Mouse (Mus musculus): ENCODE measurements around the gene Chrm5.
"Not testable (repeated sequence)": the region's sequence is repeated elsewhere in the genome, so short reads cannot be mapped to it uniquely, and the experiment has no call there.

Gene Chrm5

DNA sequence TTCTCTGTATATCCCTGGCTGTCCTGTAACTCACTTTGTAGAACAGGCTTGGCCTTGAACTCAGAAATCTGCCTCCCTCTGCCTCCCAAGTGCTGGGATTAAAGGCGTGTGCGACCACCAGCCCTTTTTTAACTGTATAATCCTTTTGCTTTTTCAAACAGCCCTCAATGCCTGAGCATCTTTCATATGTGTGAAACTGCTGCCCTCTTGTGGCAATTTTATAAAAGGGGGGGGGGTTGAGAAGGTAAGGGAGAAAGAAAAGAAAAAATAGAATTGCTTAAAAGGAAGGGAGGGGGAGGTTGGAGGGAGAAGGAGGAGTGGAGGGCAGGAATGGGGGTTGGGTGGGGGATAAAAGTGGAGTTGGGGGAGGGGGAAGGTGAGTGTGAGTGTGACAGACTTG is 995 bp upstream of the Chrm5 start:
- DNase-seq: peak in 1 of 2 experiments; percentile 38

DNA sequence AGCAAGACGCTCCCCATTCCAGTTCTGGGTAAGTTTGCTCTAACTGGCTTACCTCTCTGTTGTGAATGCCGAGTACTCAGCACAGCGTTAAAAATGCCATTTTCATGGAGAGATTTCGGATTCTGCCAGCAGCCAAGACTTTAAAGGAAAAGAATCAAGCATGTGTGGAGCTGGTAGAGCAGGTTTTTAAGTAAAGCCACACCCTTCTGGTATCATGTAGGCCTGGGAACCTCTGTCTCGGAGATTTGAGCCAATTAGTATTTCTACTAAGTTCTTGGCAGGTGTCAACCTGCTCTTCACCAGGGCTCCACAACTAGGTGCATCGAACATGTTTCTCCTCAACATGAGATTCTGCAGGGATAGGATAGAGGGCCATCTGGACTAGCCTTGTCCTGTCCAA is 4.0 kb downstream of the Chrm5 start:
- DNase-seq: no peak

DNA sequence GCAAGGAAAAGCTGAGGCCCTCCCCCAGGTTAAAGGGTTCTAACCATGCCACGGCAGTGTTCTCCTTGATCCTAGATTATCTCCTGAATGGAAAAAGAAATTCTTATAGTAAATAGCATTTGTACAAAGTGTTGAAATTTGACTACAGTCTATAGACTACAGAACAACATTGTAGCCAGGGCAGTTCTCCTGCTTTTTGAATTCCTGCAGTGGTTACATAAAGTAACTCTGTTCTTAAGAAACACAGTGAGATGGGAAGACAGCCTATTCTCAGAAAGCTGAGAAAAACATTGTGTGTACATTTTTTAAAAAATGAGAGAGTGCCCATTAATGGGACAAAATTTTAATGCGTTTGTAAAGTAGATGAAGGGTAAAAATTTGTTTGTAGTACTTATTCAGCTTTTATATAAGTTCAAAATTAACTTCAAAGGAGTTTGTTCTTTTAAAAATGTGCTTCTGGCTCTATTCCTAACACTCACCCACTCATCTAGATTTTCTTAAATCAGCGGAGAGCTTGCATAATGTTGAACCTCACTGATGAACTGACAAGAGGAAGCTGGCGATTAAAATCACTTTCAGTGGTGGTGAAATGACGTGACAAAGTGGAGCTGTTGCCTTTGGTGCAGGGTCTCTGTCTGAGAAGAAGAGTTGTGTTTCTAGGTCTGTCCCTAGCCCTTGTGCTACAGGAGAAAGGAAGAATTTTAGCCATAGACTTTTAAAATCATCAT is 5.4 kb downstream of the Chrm5 start:
- no peak for DNase-seq

DNA sequence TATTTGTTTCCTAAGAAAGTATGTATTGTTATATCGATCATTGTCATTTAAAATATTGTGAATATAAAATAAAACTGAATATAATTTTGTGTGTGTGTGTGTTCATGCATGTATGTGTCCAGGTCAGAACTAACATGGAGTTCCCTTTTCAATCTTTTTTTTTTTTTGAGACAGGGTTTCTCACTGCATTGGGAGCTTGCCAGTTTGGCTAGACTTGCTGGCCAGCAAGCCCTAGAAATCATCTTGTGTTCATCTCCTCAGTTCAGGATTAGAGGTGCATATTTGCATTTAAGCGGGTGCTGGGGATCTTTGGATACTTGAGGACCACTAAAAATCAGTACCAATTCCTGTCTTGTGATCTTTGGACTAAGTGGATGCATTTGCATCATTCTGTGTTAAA is 8.5 kb downstream of the Chrm5 start:
- DNase-seq: no peak

DNA sequence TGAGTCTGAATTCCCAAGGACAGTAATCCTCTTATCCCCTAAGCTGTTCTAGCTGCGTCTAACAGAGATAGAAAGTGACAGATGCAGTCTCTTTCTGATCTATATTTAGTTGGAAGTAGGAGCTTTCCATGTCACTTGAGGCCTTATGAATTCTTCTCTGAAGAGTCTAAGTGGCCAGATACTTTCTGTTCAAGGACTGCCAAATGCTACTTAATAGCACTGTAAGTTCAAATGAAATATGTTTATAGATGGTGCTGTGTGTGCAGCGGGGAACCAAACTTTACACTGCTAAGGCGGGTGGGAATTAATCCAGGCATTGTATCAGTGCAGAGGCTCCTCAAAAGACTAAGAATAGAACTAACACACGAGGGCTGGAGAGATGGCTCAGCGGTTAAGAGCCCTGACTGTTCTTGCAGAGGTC is 9.6 kb downstream of the Chrm5 start:
- no peak for DNase-seq

DNA sequence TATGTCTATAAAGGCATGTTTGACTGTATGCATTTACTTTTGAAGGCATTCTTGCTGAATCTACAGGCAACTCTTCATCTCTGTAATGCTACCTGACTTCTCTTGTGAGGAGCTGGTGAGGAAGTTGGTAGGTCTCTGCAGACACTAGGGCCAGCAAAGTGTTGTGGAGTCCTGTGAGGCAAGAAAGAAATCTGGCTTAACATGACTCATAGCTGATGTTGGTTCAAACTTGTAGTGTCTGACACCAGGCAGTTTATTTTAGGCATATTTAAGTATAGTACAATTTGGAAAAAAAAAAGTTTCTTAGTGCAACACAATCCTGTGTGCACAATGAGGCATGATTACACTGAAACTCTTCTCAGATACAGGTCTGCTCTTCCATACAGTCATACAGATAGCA is 11.0 kb downstream of the Chrm5 start:
- DNase-seq: no peak

DNA sequence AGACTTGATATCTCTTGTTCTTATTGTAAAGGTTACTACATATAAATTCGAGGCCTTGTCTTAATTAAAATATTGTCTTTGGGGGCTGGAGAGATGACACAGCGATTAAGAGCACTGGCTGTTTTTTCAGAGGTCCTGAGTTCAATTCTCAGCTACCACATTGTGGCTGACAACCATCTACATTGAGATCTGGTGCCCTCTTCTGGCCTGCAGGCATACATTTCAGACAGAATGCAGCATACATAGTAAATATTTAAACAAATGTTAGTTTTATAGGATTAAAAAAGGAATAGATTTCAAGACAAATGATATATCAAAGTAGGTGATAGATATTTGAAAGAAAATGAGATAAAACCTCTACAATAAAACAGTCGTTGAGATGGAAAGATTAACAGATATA is 20.0 kb downstream of the Chrm5 start:
- no peak for DNase-seq

DNA sequence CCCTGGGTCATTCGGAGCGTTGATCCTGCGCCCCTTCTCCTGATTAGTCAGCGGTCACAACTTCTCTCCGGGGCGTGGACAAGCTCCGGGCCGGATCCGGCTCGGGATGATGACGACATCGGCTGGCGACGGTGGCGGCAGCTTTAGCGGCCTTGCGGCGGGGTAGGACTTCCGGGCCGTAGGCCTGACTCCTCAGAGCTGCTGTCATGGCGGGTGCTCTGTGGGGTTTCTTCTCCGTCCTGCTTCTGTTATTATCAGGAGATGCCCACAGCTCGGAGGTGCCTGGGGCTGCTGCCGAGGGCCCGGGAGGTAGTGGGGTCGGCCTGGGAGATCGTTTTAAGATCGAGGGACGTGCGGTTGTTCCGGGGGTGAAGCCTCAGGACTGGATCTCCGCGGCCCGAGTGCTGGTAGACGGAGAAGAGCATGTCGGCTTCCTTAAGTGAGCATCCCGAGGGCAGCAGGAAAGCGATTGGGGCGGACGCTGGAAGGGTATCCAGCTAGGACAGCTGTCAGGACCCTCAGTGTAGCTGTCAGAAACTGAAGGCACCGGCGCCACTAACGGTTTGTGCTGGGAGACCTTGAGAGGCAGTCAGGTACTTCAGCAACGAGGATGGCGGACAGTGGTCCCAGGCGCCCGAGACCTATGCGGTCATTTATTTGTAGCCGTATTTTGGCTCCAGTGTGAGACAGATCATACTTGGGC is 25.6 kb downstream of the Chrm5 start, which contains the start of gene Emc7:
Emc7 (plus strand) TSS at position 136 of the 703 bp plus-strand sequence.
- peak; percentile 97 to 98 for DNase-seq

DNA sequence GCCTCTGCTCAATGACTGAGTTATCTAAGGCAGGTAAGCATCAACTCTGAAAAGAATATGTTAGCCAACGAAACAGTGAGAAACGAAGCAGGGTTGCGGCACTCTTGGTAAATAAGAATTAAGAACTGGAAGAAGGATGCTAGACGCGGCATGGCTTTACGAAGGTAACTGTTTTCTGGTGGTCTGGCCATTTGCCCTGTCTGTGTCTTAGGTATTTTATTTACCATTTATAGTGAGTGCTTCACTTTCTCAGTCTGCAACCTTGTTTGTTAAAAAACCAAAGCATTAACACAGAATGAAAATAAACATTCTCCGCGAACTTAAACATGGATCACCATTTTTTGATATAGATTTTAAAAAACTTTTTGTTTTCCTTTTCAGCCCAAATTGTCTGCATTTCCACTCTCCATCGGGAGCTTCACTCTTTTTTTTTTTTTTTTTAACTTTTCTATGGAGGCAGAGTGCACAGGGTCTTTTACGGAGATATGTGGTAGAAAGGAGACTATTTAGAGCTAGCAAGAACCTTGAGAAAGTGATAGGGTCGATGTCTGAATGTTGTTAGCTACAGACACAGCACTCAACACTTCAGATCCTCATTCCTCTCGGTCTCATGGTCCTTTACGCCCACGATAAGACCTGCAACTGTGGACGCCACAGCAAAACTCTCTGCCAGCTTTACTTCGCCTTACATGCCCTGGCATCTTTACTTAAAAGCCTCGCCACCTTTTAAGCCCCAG is 26.3 kb downstream of the Chrm5 start:
- no peak for DNase-seq

DNA sequence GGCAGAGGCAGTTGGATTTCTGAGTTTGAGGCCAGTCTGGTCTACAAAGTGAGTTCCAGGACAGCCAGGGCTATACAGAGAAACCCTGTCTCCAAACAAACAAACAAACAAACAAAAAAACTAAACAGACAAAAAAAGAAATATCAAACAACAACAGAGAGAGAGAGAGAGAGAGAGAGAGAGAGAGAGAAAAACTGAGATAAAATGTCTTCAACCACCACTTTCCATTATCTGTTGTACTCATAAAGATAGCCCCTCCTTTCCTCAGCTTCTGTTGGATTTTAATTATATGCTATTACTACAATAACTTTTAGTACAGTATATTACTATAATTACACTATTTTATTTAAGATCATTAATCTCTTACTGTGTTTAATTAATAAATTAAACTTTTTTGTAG is 28.1 kb downstream of the Chrm5 start:
- not testable (repeated sequence) for DNase-seq

DNA sequence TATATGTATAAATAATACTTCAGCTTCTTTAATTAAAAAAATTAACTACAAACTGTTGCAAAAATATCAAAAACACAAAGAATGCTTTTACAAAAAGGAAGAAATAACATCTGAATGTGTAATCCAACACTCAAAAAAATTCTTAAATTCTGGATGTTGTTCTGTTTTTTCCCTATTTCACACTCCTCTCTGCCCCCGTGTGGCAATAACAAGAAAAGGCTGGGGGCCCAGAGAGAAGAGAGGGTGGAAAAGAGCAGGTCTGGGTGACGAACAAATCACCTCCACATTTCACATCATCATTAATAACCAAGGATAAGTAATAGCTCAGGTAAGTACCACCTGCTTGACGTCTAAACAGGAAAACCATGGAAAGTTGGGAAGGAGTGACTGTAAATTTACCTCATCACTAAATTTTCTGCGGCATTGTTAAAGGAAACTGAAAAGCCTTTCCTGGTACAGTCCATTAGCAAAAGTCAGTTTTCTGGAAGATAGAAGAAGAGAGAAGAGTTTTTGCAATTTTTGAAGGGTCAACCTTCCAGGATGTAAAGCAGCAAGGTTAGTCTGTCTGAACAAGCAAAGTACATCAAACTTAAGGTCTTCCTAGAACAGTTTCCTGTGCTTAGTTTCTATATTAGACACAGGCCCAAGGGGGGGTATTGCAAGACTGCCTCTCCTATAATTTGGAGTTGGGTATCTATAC is 30.8 kb downstream of the Chrm5 start:
- peak in 1 of 2 experiments; percentile 36 for DNase-seq

DNA sequence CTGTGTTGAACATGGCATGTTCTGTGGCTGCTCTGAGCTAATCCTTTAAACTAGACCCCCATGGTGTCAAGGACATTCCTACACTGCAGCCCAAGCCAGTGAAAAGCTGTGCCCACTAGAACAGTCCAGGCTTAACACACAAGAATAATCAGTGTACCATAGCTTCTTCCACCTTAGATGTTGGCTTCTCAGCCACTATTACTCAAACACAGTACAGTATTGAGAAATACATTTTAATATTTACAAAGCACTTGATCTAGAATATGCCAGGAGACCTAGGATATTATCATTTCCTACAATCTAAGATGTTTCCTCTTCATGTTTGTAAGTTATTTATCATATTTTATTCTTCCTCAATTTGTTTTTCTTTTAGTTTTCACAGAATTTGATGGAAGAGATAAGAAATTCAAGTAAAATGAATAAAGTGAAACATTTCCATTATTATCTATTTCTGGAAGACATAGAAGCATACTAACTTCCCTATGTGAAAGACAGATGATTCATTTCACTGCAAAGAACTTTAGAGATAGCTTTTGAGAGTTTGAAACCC is 32.0 kb downstream of the Chrm5 start:
- DNase-seq: no peak

DNA sequence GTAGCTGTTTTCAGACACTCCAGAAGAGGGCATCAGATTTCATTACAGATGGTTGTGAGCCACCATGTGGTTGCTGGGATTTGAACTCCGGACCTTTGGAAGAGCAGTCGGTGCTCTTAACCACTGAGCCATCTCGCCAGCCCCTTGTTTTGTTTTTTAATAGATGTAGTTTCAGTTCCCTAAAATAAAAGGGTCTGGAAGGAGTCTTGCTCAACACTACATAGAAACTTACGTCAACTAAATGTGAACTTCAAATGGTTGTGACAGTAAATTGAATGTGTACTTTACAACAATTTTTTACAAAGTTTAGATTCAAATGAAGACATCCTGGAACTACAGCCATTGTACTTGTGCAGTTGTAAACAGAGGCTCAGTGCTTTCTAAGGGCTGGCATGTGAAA is 32.5 kb downstream of the Chrm5 start:
- DNase-seq: not testable (repeated sequence)

DNA sequence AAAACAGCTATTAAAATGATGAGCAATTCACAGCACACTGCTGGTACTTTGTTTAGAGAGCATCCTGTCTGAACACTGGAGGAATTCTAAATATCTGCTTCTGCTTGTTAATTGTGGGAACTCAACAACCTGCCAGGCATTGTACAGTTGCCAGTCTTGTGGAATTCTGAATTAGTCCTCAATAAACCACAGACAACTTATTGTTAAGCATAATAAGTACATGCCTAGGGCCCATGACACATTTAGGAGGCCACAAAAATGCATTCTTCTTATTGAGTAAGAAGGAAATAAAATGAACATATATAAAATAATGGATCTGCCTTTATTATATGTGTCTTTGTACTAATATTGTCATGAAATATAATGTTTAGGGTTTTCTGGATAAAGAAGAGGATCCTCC is 35.1 kb downstream of the Chrm5 start:
- DNase-seq: no peak

DNA sequence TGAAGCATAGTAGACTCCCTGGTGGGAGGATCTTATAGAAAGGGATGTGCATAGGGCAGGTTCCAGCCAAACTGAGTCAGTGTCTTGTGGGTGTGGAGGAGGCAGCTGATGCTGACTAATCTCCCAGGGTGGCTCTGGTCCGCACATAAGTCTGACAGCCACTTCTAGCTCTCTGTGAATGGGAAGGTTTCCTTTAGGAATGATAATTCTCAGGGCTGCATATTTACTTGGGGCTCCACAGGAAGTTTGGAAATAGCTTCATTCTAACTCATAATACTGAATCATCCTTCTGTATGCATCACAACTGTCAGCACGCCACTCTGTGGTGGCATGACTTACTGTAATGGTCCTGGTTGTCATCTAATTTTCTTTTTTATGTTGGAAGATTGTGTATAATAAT is 37.1 kb downstream of the Chrm5 start:
- no peak for DNase-seq

DNA sequence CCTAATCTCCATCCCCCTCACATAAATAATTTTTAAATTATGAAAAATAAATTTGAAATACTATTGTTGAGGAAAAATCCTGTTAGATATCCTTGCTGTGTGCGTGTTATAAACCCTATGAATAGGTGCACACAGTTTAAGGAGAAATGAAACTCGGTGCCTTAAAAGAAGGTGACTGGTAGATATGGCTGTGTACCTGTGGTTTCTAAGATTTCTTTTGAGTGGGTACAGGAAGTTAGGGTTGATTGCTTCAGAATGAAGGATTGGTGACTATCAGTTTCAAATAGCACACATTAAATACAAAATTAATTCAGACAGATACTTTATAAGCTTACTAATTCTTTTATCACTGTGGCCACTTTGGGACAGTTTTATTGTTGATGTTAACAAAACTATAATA is 43.0 kb downstream of the Chrm5 start:
- DNase-seq: no peak

DNA sequence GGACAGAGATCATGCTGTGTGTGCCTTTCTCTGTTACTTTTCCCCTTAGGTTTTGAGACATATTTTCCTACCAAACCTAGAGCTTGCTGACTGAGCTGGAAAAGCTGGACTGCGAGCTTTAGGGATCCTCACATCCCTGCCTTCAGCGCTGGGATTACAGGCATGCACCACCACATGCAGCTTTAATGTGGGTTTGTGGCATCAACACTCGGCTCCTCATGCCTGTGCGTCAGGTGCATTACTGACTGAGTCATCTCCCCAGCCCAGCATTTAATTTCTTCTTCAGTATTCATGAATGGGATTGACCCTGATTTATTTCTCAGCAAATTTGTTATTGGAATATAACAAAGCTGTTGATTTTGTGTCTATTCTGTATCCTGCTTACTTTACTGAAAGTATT is 44.3 kb downstream of the Chrm5 start:
- no peak for DNase-seq

DNA sequence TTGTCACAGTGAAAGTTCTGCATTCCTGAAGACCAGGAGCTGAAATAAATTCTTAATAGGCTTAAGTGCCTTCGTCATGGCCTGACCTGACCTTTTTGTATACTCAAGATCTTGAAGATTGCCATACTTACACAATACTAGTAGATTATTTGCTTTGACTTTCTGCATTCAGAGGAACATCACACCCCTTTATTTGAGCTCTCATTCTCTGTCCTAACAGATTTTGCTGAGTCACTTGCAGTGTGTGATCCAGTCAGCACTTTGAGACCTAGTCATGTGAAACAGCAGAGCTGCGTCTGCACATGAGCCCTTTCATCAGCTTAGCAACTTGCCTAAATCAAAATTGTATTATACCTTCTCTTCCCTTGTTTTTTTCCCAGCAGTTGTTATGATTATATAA is 47.2 kb downstream of the Chrm5 start:
- DNase-seq: peak; percentile 24 to 53

DNA sequence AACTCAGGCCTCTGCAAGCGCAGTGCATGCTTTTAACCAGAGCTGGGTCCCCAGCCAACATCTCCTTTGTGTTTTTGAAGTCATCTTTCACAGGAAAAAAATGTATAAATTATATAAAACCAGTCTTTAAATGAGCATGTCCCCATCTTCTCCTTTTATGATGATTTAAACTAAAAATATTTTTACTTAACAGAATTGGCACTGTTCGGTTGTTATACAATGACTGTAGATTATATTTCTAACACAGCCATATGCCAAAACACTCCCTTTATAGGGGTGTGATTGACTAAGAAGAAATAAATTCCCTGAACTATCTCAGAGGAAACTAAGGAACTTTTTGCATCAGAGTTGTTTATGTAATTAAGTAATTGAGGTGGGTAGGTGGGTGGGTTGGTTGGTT is 48.0 kb downstream of the Chrm5 start:
- no peak for DNase-seq

DNA sequence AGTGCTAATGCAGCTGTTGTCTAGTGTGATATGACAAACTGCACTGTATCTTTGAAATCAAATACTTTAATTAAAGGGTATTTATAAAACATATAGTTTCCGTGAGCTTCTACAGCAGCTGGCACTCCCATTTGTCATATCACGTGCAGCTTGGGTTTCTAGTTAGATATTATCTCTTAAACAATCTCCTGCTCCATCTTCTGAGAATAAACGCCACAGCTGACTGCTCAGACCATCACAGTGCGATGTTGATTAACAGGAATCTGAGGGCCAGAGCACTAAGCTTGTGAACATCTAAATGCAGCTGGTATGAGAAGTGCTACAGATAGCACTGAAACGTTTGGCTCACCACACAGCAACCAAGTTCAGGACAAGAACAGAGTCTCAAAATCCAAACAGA is 50.2 kb downstream of the Chrm5 start:
- no peak for DNase-seq

DNA sequence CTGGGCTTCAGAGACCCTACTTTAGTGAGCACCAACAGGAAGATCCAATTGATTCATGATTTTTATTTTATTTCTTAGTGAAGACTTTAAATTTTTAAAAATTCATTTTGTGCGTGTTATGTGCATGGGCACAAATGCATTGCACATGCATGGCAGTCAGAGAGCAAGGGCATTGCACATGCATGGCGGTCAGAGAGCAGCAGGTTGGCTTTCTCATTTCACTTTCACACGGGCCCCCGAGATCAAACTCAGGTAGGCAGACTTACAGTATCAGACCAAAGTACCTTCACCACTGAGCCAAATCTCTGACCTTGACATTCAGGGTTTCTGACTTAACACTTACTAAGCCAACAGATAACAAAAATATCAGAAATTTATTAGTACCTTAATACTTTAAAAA is 50.9 kb downstream of the Chrm5 start:
- no peak for DNase-seq

Measured in kidney, postnatal 25 days (tissue).